Mouse (Mus musculus): Measurements from ENCODE around the gene Cenpb. TPM values are rescaled to one million over a fixed set of nuclear protein-coding genes. Genes with fewer than 3 reads are reported as not detected.

Gene Cenpb
- total RNA-seq, 1 experiment from 2014 or later: 14.0 TPM

DNA sequence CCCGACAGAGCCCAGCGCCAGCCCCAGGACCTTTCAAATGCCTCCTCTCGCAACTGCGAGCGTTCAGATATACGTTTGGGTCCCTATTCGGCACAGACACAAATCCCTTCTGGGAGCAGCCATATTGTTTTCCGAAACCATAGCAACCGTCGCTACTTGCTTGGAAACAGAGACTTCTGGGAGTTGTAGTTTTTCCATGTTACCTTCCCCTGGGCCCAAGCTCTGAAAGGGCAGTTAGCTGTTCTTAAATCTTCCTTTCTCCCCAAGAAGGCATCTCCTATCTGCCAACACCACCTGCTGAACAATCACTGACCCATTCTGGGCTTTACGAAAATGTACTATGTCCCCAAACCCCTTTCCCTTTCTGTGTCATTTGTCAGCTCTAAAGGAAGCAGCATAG, 5.2 kb downstream of the Cenpb start:
- ATAC-seq (replicated peaks; ENCODE audit: insufficient number of reproducible peaks, low FRiP score, low TSS enrichment, poor library complexity, severe bottlenecking): peak; percentile 67

DNA sequence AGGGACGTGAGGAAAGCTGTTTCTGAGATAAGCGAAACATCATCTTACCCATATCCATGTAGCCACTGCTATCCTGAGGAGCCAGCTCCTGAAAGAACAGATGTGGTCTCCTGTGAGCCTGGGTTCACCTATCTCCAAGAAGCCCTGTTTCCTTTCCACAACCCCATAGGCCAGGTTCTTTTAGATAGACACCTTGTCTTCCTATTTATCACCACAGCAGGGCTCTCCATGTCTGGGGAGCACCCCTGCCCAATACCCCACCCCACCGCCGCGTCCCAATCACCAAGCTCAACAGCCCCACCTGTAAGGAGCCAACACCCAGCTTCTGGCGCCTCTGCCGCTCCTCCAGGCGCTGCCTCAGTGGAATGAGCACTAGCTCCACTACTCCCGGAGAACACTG, 7.5 kb downstream of the Cenpb start:
- no peak for ATAC-seq (replicated peaks; ENCODE audit: insufficient number of reproducible peaks, low FRiP score, low TSS enrichment, poor library complexity, severe bottlenecking)

GRCm38 (mm10) chr2:131171401-131172104, 8.3 kb downstream of the Cenpb start:
- ATAC-seq (replicated peaks; ENCODE audit: insufficient number of reproducible peaks, low FRiP score, low TSS enrichment, poor library complexity, severe bottlenecking): no peak

DNA sequence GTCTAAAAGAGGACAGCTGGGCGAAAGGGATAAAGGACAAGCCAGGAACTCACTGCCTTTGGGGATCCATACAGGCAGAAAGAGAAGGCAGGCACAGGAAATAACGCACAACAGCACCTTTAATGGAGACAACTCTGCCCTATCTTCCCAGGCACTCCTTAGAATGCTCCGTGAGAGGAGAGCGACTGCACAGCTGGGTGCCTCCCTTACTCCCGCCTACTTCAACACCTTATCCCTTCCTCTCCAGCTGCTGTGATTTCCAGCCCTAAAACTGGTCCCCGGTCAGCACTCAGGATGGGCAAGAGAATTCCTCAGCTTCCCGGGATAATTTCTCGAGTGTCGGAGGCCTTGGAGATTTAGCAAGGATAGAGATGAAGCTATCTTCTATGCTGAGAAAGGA, 8.9 kb downstream of the Cenpb start:
- ATAC-seq (replicated peaks; ENCODE audit: insufficient number of reproducible peaks, low FRiP score, low TSS enrichment, poor library complexity, severe bottlenecking): no peak

DNA sequence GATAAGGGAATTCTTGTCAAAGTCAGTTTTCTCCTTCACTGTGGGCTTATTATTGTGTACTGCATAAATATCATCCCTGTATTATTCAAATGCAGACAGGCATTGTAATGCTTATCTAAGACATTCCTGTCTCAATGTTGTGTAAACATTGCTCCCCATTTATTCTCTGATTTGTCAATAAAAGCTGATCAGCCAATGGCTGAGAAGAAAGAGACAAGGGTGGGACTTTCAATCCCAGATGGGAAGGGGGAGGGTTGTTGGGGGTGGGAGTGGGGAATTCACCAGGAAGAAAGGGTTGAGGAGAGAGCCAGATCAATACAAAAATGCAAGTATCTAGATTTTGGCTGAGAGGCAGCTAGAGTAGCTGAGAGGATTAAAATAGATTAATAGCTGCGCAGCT, 11.0 kb downstream of the Cenpb start:
- no peak for ATAC-seq (replicated peaks; ENCODE audit: insufficient number of reproducible peaks, low FRiP score, low TSS enrichment, poor library complexity, severe bottlenecking)

DNA sequence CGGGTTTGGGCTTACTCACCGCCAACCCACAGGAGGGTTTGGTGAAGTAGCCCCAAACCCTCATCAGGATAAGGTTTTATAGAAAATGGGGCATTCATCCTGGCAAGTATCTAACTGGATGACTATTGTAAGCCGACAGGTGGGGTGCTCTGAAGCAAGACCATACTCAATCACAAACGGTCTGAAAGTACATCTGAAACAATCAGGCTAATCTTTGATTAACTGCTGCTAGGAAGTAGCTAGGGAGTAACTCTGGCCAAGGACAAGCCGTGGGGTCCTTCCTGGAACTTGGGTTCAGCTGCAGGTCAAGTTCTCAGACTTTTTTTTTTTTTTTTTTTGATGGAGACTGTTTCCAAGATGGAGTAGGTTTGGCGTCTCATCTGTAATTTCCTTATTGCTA, 11.9 kb downstream of the Cenpb start:
- ATAC-seq (replicated peaks; ENCODE audit: insufficient number of reproducible peaks, low FRiP score, low TSS enrichment, poor library complexity, severe bottlenecking): no peak

DNA sequence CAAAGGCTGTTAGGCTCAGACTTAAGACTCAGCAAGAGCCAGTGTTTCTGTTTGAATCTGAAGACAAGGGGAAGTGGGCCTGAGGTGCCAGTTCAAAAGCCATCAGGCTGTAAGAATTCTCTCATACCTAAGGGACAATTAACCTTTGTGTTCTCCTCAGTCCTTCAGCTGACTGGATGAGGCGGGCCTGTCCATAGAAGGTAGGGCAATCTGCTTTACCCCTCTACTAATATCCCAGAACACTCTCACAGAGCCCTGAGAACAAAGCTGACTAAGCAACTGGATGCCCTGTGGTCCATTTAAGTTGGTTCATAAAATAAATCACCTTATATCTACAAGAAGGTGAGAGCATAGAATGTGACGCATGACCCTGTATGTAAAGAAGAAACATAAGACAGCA, 13.7 kb downstream of the Cenpb start:
- ATAC-seq (replicated peaks; ENCODE audit: insufficient number of reproducible peaks, low FRiP score, low TSS enrichment, poor library complexity, severe bottlenecking): no peak

DNA sequence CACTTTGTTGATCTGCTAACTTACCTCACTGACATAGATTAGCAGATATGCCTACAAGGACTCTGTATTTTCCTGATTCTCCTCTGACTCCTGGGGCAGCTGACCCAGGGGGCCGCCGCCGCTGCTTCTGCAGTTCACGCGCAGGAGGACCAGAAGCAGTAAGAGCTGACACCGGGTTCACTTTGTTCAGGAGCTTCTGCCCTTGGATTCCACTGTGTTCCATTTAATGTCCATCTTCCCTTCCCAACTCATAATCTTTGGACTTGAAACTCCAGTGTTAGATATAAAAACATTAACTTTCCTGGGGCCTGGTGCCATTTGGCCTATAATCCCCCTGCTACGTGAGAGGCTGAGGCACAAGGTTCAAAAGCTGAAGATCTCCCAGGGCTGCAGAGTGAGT, 15.9 kb downstream of the Cenpb start:
- ATAC-seq (replicated peaks; ENCODE audit: insufficient number of reproducible peaks, low FRiP score, low TSS enrichment, poor library complexity, severe bottlenecking): no peak

GRCm38 (mm10) chr2:131160671-131161111, 19.2 kb downstream of the Cenpb start:
- no peak for ATAC-seq (replicated peaks; ENCODE audit: insufficient number of reproducible peaks, low FRiP score, low TSS enrichment, poor library complexity, severe bottlenecking)

DNA sequence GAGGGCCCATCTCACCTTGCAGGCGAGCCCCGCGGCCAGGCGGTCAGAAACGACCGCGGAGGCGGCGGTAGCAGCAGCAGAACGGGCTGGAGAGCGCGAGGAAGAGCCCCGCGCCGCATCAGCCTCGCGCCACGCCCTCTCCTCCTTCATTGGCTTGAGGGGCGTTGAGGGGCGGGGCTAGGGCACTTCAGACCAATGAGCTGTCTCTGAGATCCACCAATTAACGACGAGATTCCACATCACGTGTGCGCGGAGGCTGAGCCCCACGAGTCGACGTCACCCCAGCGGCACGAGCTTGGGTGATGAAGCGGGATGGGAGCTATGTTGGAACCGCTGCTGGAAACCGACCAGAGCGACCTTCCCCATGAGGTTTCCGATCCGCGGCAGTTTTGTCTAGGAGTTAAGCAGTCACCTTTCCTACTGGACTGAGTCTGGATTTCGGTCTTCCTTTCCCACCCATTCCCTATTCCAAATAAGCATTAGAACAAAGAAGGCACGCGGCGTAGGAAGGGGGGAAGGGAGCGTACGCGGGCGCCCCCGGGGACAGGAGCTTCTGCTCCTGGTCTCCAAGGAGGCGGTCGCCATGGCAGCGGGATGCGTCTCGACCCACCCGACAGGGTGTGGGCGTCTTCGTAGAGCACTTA, 19.8 kb downstream of the Cenpb start, which contains the start of gene 1700037H04Rik:
Gene 1700037H04Rik (minus strand): TSS at position 144 of the 644 bp plus-strand sequence.
- peak; percentile 100 for ATAC-seq (replicated peaks; ENCODE audit: insufficient number of reproducible peaks, low FRiP score, low TSS enrichment, poor library complexity, severe bottlenecking)

DNA sequence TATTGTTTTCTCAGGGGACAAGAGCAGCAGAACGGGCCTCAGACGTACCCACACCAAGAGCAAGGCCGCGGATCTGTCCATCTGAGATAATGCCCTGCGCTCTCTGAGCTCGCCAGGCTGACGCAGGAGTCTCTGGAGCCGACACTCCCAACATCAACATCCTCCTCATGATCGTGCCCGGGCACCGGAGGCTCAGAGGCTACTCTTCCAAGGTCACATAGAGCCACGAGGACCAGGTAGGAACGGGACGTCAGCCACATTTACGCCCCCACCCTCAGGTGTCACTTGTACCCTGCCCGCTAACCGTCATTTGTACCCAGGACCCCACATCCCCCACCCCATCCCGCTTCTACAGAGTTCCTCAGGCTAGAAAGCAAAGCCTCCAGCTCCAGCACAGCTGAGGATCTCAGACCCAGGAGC, 20.4 kb downstream of the Cenpb start:
- ATAC-seq (replicated peaks; ENCODE audit: insufficient number of reproducible peaks, low FRiP score, low TSS enrichment, poor library complexity, severe bottlenecking): 0 out of 2 replicates have a peak, but pooled peaks have one; percentile 7

- ATAC-seq (replicated peaks; ENCODE audit: insufficient number of reproducible peaks, low FRiP score, low TSS enrichment, poor library complexity, severe bottlenecking): no peak
These were observed 22.9 kb downstream of the Cenpb start for GRCm38 (mm10) chr2:131156987-131157386.

- no peak for ATAC-seq (replicated peaks; ENCODE audit: insufficient number of reproducible peaks, low FRiP score, low TSS enrichment, poor library complexity, severe bottlenecking)
These were observed 25.8 kb downstream of the Cenpb start for GRCm38 (mm10) chr2:131154036-131154435.

GRCm38 (mm10) chr2:131152166-131152730, 27.6 kb downstream of the Cenpb start:
- ATAC-seq (replicated peaks; ENCODE audit: insufficient number of reproducible peaks, low FRiP score, low TSS enrichment, poor library complexity, severe bottlenecking): no peak

DNA sequence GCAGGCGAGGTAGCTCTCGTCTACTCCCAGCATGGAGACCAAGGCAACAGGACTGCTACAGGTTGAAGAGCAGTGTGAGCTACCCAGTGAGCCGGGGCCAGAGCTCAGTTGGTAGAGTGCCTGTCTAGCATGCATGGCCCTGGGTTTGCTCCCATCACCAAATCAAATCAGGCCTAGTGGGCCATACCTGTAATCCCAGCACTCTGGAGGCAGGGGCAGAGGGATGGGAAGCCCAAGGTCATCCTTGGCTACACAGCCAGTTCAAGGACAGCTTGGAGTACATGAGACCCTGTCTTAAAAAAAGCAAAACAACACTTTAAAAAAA, 30.7 kb downstream of the Cenpb start:
- ATAC-seq (replicated peaks; ENCODE audit: insufficient number of reproducible peaks, low FRiP score, low TSS enrichment, poor library complexity, severe bottlenecking): no peak

DNA sequence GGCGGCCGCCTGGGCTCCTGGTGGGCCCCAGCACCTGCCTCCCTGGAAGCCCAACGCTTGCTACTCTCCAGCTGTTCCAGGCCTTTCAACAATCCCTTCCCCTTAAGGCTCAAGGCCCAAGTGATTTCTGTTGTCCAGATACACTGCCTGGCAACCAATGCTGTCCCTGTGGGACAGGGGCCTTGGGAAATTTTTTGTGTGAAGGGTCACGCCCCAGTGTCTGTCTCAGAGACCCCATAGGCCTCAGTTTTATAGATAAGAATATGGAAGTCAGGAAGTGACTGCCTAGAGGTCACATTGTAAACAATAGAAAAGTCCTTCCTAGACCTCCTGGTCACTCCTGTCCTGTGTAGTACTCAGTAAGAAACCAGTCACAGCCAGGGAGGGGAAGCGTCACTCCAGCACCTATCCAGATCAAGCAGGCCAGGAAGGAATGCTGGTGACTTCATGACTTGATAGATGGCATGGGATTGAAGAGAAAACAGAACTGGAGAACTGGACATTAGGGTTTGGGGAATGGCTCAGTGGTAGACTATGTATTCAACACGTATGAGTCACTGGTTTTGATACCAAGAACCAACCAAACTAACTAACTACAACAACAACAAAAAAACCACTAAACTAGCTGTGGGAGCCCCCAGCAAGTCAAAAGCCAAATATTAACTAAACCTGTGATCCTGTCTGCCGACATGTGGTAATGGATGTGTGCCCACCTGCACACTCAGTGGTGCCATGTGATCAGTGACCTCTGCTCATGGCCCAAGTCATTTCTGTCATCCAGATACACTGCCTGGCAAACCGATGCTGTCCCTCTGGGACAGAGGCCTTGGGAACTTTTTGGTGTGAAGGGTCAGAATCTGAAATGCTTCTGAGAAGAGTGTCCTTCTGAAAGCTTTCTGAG, 31.3 kb downstream of the Cenpb start:
- ATAC-seq (replicated peaks; ENCODE audit: insufficient number of reproducible peaks, low FRiP score, low TSS enrichment, poor library complexity, severe bottlenecking): no peak

GRCm38 (mm10) chr2:131147043-131147365, 32.9 kb downstream of the Cenpb start:
- ATAC-seq (replicated peaks; ENCODE audit: insufficient number of reproducible peaks, low FRiP score, low TSS enrichment, poor library complexity, severe bottlenecking): no peak

GRCm38 (mm10) chr2:131146193-131147042, 33.4 kb downstream of the Cenpb start:
- ATAC-seq (replicated peaks; ENCODE audit: insufficient number of reproducible peaks, low FRiP score, low TSS enrichment, poor library complexity, severe bottlenecking): no peak

Measured in monocyte, adult 5-6 weeks (primary cell).